Mouse (Mus musculus): ENCODE results near the gene Fat3.

Gene Fat3

GRCm38 (mm10) chr9:16113936-16114642 is 387.0 kb downstream of the Fat3 start:
- no peak for DNase-seq

DNA sequence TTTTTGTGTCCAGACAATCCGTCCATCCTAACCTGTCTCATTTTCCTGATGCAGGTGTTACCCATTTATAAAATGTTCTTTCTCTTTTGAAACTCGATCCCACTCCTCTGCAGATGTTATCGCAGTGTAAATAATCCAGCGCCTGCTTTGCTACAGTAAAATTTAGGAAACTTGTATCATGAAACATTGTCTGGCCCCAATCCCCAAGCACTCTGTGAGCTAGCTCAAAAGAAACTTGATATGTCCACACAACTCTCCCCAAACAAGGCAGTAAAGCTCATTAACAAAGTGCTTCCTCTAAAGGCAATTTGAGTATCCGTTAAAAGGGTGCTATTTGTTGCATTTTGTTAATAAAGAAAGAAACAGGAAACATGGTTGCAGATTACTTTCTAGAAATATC is 393.2 kb downstream of the Fat3 start:
- no peak for DNase-seq

- no peak for DNase-seq
These were observed 393.7 kb downstream of the Fat3 start for GRCm38 (mm10) chr9:16107386-16107785.

DNA sequence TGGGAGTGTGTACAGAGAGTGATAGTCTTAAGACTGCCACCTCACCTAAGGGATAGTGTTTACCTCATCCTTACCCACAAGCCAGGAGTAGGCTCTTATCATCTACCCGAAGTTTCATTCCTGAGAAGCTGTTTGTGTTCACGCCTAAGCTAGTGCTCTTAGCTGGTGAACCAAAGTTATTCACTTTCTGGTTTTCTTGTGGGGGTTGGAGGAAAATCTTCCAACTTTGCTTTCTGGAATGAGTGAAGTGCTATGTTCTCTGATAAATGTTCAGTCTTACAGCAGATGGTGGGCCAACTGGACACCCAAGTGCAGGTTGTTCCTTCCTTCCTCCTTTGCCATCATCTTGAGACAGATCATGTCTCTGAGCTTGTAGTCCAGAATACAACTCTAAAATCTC is 402.5 kb downstream of the Fat3 start:
- peak; percentile 1 for DNase-seq

DNA sequence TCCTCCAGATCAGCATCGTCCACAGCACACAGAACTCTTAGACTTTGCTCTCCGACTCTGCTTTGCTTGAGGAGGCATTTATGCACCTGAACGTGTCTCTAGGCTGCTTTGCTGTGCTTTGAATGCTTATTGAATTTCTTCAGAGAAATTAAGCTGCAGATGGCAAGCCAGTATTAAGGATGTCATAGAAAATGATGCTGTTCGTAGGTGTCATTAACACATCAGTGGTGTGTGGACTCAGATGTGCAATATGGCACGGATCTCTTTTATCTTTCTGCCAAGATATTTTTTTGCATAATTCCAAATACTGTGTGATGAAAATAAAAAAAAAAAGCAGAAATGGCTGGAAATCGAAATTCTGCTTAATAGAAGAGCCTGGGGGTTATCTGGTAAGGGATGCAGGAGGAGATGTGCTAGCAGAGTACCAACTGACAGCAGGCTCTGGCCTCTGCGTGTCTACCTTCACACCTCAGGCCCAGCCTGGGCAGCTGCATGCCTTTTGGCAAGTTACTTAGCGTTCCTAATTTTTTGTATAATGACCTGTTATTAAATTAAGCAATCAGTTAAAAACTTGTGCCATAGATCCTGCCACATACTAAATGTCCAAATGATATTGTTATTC is 407.9 kb downstream of the Fat3 start:
- DNase-seq, result no peak

DNA sequence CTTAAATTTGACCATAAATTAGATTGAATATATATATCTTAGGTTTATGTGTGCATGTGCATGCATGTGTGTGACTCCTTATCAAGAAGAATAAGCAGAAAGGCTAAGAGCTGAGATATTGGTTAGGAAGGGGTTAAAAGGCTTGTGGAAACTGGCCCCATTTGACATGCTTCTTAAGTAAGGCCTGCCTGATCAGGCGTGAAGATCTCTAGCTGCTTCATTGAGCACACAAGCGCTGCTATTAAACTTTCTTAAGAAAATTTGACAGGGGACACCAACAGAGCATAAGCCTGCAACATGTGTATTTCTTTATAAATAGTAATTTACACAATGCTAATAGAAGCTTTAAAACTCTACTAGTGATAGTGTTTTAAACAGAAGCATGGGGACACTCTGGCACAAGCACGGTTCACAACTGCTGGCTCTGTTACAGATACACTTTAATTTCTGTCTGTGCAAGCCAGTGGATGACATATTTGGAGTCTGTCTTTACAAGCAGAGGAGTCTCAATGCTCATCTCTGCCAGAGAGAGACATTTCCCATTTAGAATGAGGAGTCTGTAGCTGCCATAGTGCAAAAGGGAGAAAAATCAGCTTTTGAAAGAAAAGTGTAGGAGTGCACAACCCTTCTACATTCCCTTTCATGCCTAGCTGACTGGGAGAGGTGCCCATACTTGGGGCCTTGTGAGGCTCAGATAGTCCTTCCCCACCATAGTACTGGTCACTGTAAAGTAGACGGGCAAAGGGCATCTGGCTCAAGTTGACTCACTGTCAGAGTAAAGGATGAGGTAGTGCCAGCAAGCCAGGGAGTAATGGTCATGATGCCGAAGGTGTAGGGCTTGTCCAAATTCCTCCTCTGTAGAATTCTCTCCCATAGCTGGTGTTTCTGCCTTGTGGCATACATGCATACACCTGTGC is 408.8 kb downstream of the Fat3 start:
- DNase-seq, result no peak

GRCm38 (mm10) chr9:16079292-16079691 is 421.8 kb downstream of the Fat3 start:
- peak; percentile 76 for DNase-seq

GRCm38 (mm10) chr9:16074664-16075063 is 426.4 kb downstream of the Fat3 start:
- no peak for DNase-seq

DNA sequence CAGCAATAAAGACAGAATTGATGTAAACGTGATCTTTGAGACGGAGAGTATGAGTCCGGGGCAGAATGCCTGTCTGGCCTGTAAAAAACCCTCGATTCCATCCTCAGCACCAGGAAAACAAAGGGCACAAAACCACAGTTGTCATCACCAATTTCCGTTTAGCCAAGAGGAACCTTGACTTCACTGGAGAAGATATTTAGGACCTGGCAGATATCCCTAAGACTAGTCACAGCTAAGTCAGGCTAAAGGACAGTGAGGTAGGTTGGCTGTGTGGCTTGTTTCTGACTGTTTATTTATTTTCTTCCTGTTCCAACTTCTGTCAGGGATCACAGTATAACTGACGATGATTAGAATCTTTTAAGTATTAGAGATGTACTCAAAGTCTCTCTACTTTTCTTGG is 427.0 kb downstream of the Fat3 start:
- DNase-seq, result no peak

DNA sequence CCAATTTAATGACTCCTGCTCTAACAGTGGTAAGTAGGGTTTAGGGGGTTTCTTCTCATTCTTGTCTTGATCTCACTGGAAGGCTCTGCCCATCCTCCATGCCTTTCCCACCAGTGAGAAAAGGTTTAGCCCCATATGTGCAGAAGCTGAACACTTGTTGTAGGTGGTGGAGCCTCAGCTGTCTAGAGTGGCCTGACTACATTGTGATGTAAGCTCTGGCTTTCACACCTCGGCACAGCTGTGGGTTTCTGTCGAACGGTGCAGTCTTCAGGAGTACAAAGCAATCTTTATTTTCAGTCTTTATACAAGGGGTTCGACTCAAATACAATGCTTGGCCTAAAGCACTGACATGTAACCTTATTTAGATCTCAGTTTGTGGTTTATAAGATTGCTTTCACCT is 437.6 kb downstream of the Fat3 start:
- DNase-seq, result no peak

DNA sequence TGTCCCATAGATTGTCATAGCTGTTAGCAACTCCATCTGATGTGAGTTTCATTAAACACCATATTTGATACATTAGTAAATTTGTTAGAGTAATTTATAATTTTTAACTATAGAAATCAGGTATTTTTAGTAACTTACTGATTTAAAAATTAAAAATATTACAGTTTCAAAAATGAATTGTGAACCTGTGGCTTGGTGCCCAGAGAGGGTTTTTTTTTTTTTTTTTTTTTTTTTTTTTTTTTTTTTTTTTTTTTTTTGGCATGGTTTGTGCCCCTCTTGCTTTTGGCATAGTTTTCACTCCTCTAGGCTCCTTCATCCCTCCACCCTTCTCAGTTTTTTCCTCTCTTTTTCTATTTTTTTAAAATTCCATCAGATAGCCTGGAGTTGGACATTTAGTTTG is 438.6 kb downstream of the Fat3 start:
- no peak for DNase-seq

GRCm38 (mm10) chr9:16046686-16047085 is 454.4 kb downstream of the Fat3 start:
- DNase-seq, result no peak

DNA sequence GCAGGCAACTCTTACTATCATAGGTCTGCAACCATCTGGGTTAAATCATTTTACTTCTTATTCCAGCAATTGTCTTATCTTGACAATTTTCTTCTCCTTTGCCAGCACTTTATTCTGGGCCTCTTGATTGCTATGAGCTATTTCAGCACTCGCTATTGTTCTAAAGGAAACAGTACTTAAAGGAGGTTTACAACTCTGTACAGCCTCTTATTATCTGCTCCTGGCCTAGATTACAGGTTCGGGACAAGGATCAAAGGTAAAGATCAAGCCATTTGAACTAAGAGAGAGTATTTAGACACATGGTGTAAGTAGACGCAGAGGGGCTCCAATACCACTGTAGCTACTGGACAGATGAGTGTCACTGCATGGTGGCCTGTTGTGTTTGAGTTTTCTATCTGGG is 463.7 kb downstream of the Fat3 start:
- DNase-seq, result no peak

- DNase-seq, result no peak
These were observed 464.7 kb downstream of the Fat3 start for GRCm38 (mm10) chr9:16036346-16036745.

DNA sequence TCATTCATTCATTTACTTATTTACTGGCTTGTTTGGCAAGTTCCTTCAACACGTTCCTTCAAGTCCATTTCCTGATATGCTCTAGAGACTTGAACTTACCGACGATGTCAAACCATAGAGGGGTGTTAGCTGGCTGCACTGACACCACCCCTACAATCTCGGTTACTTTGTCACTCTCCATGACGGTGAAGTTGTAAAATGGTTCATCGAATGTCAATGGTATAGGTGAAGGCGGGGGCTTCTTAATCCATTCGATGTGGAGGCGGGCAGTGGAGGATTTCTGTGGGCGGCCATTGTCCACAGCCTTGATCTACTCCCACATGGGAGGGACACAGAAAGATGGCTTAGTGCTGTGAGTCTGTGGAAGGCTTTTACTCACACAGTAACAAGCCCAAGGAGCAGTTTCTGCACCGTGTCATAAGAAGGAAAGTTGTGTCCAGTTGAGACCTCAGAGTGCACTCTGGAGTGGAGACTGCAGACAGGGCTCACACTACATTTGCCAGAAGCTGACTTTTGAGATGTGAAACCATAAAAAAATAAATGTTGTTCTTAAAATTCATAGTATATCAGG is 471.3 kb downstream of the Fat3 start:
- DNase-seq, result no peak

DNA sequence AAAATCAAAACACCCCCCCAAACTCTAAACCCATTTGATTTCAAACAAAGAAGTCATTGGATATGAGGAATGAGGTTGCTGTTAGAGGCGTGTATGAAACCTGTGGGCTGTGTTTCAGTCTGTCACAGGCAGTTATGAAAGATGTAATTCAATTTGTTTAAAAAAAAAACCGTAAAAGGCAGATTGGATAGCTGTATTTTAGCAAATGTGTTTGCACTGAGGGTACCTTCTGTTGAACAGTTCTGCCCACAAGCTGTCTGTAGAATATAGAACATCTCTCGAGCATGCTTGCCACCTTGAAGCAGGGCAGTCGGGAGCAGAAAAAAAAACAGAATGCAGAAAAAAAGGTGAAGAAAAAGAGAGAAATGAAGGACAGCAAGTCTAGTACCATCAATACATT is 472.0 kb downstream of the Fat3 start:
- DNase-seq, result no peak

GRCm38 (mm10) chr9:16028394-16028911 is 472.6 kb downstream of the Fat3 start:
- peak; percentile 98 for DNase-seq

- no peak for DNase-seq
These were observed 475.0 kb downstream of the Fat3 start for GRCm38 (mm10) chr9:16026054-16026453.

DNA sequence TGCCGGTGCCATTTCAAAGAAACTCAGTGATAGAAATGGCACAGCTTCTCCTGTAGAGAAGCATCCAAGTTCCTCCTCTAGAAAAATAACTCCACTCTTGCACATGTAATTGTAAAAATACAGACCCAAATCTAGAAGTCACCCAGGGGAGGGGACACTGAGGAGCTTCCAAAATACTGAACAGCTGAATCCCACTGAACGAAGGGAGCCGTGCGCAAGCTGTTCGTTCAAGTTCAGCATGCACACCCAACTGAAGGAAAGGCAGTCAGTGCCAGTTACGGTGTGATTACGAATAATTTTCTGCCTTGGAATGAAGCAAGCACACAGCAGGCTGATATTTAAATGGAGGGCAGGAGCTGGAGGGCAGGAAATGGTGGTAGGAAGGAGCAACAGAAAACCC is 476.4 kb downstream of the Fat3 start:
- DNase-seq, result no peak

DNA sequence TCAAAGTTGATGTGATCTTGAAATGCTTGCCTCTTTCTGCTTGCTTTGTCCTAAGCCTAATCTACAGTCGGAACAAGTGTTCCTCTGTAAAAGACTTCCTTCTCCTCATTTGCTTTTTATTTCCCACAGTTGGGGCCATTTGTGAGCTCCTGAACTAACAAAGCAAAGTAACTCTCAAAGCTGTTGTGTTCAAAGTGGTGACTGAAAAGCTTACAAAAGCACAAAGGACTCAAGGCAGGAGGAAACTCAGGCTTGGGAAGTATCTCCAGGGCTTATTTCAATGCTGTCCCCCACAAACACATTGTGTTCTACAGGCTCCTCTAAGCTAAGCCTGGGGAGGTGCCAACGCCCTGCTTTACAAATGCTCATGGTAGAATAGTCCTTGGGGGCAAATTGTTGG is 487.0 kb downstream of the Fat3 start:
- no peak for DNase-seq

GRCm38 (mm10) chr9:16011382-16011781 is 489.7 kb downstream of the Fat3 start:
- no peak for DNase-seq

- DNase-seq, result no peak
These were observed 493.6 kb downstream of the Fat3 start for GRCm38 (mm10) chr9:16007516-16007915.

GRCm38 (mm10) chr9:16002991-16003390 is 498.1 kb downstream of the Fat3 start:
- DNase-seq, result no peak
